Mouse (Mus musculus) midbrain, embryonic 16.5 days (tissue): ENCODE measurements around the gene Dnajb2. TPM values are rescaled to one million over a fixed set of nuclear protein-coding genes. Genes with fewer than 3 reads are reported as not detected.

Experiments
- ATAC-seq: fragments of 200-750 bp; cut with Nextera tagmentation; 2 replicates; pipeline ENCODE4 v1.8.0; 2017; ENCODE audit warnings: moderate TSS enrichment
- H3K27ac ChIP-seq: fragments of 300-500 bp; sonication (generic); 2 replicates; pipeline ENCODE4 v1.5.1; 2014; ENCODE audit warnings: mild to moderate bottlenecking, low read length, mixed read lengths
- H3K27me3 ChIP-seq: fragments of 300-500 bp; sonication (generic); 2 replicates; pipeline ENCODE4 v1.6.1; 2014; ENCODE audit warnings: low read depth, low read length, mixed read lengths; ENCODE audit not compliant: control insufficient read depth, insufficient read depth
- H3K36me3 ChIP-seq: fragments of 300-500 bp; sonication (generic); 2 replicates; pipeline ENCODE4 v1.6.1; 2014; ENCODE audit warnings: mild to moderate bottlenecking, low read length, moderate library complexity, mixed read lengths; ENCODE audit not compliant: control insufficient read depth, insufficient read depth
- H3K4me1 ChIP-seq: fragments of 300-500 bp; sonication (generic); 2 replicates; pipeline ENCODE4 v1.6.1; 2014; ENCODE audit warnings: mild to moderate bottlenecking, low read length, mixed read lengths; ENCODE audit not compliant: control insufficient read depth, insufficient read depth
- H3K4me2 ChIP-seq: fragments of 300-500 bp; sonication (generic); 2 replicates; pipeline ENCODE4 v1.6.1; 2014; ENCODE audit warnings: mild to moderate bottlenecking, low read length, mixed read lengths
- H3K4me3 ChIP-seq: fragments of 300-500 bp; sonication (generic); 2 replicates; pipeline ENCODE4 v1.5.1; 2014; ENCODE audit warnings: low read depth, mild to moderate bottlenecking, low read length, moderate library complexity, mixed read lengths
- H3K9ac ChIP-seq: fragments of 300-500 bp; sonication (generic); 2 replicates; pipeline ENCODE4 v1.6.1; 2014; ENCODE audit warnings: low read depth, low read length, mixed read lengths
- H3K9me3 ChIP-seq: fragments of 300-500 bp; sonication (generic); replicated peaks from 2 replicates; pipeline ENCODE4 v1.6.1; 2014; ENCODE audit warnings: mild to moderate bottlenecking, low read length, mixed read lengths; ENCODE audit not compliant: control insufficient read depth, poor library complexity, severe bottlenecking
- WGBS: fragments of 180-500 bp; shearing (Covaris S2); extraction: QIAGEN DNeasy Blood & Tissue Kit; methylation state at CpG from one replicate; pipeline ENCODE4 v1.1.7; 2014; 5-methylcytosine and 5-hydroxymethylcytosine counted together
- polyA plus RNA-seq: library from polyadenylated mRNA; unstranded; fragments of >200 nt; fragmentation: Nextera tagmentation; extraction: Ambion mirVana; gene quantifications from 2 replicates; pipeline ENCODE4 v1.2.1, GENCODE M21; 2015

The Dnajb2 gene
- polyA plus RNA-seq, 1 experiment from 2014 or later: 84.3 TPM

GRCm38 (mm10) chr1:75216797-75217585, 19.2 kb upstream of the Dnajb2 start:
- no peak overlapping the region for H3K4me2 ChIP-seq
- peaks cover 22% of the 10 kb centered on the region for H3K4me1 ChIP-seq
- H3K27ac ChIP-seq: no peak overlapping the region
- H3K4me3 ChIP-seq: no peak overlapping the region
- no peak overlapping the region for H3K9ac ChIP-seq
- ATAC-seq: no peak
- H3K9me3 ChIP-seq: no peaks in the 10 kb centered on the region
- WGBS: 83% methylated on average over 13 of the region's 13 CpGs
- H3K36me3 ChIP-seq: peaks cover 9% of the 10 kb centered on the region
- H3K27me3 ChIP-seq: peaks cover 36% of the 10 kb centered on the region

GRCm38 (mm10) chr1:75217893-75218226, 18.3 kb upstream of the Dnajb2 start:
- 9% methylated on average over 6 of the region's 6 CpGs for WGBS
- no peak for ATAC-seq
- peaks cover 40% of the 10 kb centered on the region for H3K27me3 ChIP-seq
- H3K4me2 ChIP-seq: peak overlapping the region; percentile 95; the same call in 1 of the 2 replicates
- no peak overlapping the region; the same call in 1 of the 2 replicates for H3K4me3 ChIP-seq
- H3K36me3 ChIP-seq: peaks cover 9% of the 10 kb centered on the region
- H3K4me1 ChIP-seq: peaks cover 14% of the 10 kb centered on the region
- no peak overlapping the region for H3K27ac ChIP-seq
- H3K9ac ChIP-seq: no peak overlapping the region
- H3K9me3 ChIP-seq: no peaks in the 10 kb centered on the region

- Histone ChIP-seq H3K9ac (peak overlapping the region; percentile 36; the same call in 1 of the 2 replicates), H3K4me3 (peak overlapping the region; percentile 59), H3K27me3 (peaks cover 40% of the 10 kb centered on the region), H3K36me3 (peaks cover 9% of the 10 kb centered on the region), H3K9me3 (no peaks in the 10 kb centered on the region), H3K4me2 (peak overlapping the region; percentile 95), H3K4me1 (peaks cover 12% of the 10 kb centered on the region; the same call in 1 of the 2 replicates), H3K27ac (no peak overlapping the region)
- 3% methylated on average over 38 of the region's 38 CpGs for WGBS
- peak; percentile 57 for ATAC-seq
Observed at GRCm38 (mm10) chr1:75218227-75219001, 17.8 kb upstream of the Dnajb2 start.

- Histone ChIP-seq H3K4me1 (peaks cover 12% of the 10 kb centered on the region; the same call in 1 of the 2 replicates), H3K4me2 (peak overlapping the region; percentile 95), H3K9me3 (no peaks in the 10 kb centered on the region), H3K9ac (peak overlapping the region; percentile 72), H3K27ac (no peak overlapping the region), H3K27me3 (peaks cover 40% of the 10 kb centered on the region), H3K36me3 (peaks cover 5% of the 10 kb centered on the region; the same call in 1 of the 2 replicates), H3K4me3 (peak overlapping the region; percentile 59)
- WGBS: under 1% methylated on average over 24 of the region's 24 CpGs
- peak; percentile 91 for ATAC-seq
Observed at GRCm38 (mm10) chr1:75219078-75219477, 17.1 kb upstream of the Dnajb2 start.

GRCm38 (mm10) chr1:75219531-75219930, 16.7 kb upstream of the Dnajb2 start, which contains the start of gene Tuba4a:
Gene Tuba4a (minus strand): TSS chr1:75219865.
- H3K4me2 ChIP-seq: peak within 1 kb of the TSS; percentile 95
- peaks cover 40% of the 10 kb centered on the region for H3K27me3 ChIP-seq
- peak; percentile 58 for ATAC-seq
- WGBS: under 1% methylated on average over 34 of the region's 34 CpGs
- no peaks in the 10 kb centered on the region for H3K9me3 ChIP-seq
- peaks cover under 1% of the 10 kb centered on the region; the same call in 1 of the 2 replicates for H3K36me3 ChIP-seq
- H3K9ac ChIP-seq: peak within 1 kb of the TSS; percentile 72
- H3K4me3 ChIP-seq: peak within 1 kb of the TSS; percentile 59
- no peak within 1 kb of the TSS for H3K27ac ChIP-seq
- H3K4me1 ChIP-seq: peaks cover 12% of the 10 kb centered on the region; the same call in 1 of the 2 replicates

GRCm38 (mm10) chr1:75221538-75221937, 14.7 kb upstream of the Dnajb2 start:
- no peak overlapping the region for H3K27ac ChIP-seq
- H3K27me3 ChIP-seq: peaks cover 40% of the 10 kb centered on the region
- WGBS: 75% methylated on average over 3 of the region's 3 CpGs
- no peak overlapping the region for H3K9ac ChIP-seq
- H3K36me3 ChIP-seq: no peaks in the 10 kb centered on the region
- H3K4me1 ChIP-seq: peaks cover 12% of the 10 kb centered on the region; the same call in 1 of the 2 replicates
- no peaks in the 10 kb centered on the region for H3K9me3 ChIP-seq
- no peak for ATAC-seq
- H3K4me2 ChIP-seq: no peak overlapping the region
- H3K4me3 ChIP-seq: no peak overlapping the region

- peaks cover 32% of the 10 kb centered on the region for H3K27me3 ChIP-seq
- no peak overlapping the region for H3K27ac ChIP-seq
- peaks cover 12% of the 10 kb centered on the region; the same call in 1 of the 2 replicates for H3K4me1 ChIP-seq
- H3K4me2 ChIP-seq: no peak overlapping the region
- WGBS: 85% methylated on average over 6 of the region's 6 CpGs
- H3K9ac ChIP-seq: no peak overlapping the region
- no peaks in the 10 kb centered on the region for H3K9me3 ChIP-seq
- no peak overlapping the region for H3K4me3 ChIP-seq
- ATAC-seq: no peak
- H3K36me3 ChIP-seq: no peaks in the 10 kb centered on the region
Observed at GRCm38 (mm10) chr1:75222926-75223325, 13.3 kb upstream of the Dnajb2 start.

GRCm38 (mm10) chr1:75223532-75223931, 12.7 kb upstream of the Dnajb2 start:
- ATAC-seq: no peak
- H3K4me2 ChIP-seq: no peak overlapping the region
- peaks cover 27% of the 10 kb centered on the region for H3K27me3 ChIP-seq
- H3K9me3 ChIP-seq: no peaks in the 10 kb centered on the region
- H3K4me3 ChIP-seq: no peak overlapping the region
- H3K36me3 ChIP-seq: no peaks in the 10 kb centered on the region
- WGBS: 70% methylated on average over 6 of the region's 6 CpGs
- H3K9ac ChIP-seq: no peak overlapping the region
- H3K27ac ChIP-seq: no peak overlapping the region
- peaks cover 8% of the 10 kb centered on the region; the same call in 1 of the 2 replicates for H3K4me1 ChIP-seq
